Mouse (Mus musculus) erythroblast, embryonic 14.5 days (primary cell): ENCODE data around the gene Fam83c. TPM values are rescaled to one million over a fixed set of nuclear protein-coding genes. Genes with fewer than 3 reads are reported as not detected.

Experiments used
- H3K27me3 ChIP-seq: 2 replicates; pipeline ENCODE4 v1.6.1; 2012; ENCODE audit warnings: inconsistent platforms; ENCODE audit not compliant: control insufficient read depth
- H3K36me3 ChIP-seq: 2 replicates; pipeline ENCODE4 v1.6.1; 2012; ENCODE audit warnings: mild to moderate bottlenecking, inconsistent platforms; ENCODE audit not compliant: control insufficient read depth
- H3K4me1 ChIP-seq: 2 replicates; pipeline ENCODE4 v1.6.1; 2012; ENCODE audit warnings: inconsistent platforms; ENCODE audit not compliant: control insufficient read depth
- H3K4me3 ChIP-seq: replicated peaks from 2 replicates; pipeline ENCODE3; 2012; ENCODE audit warnings: moderate library complexity, mild to moderate bottlenecking, inconsistent platforms
- H3K9me3 ChIP-seq: 2 replicates; pipeline ENCODE4 v1.6.1; 2012; ENCODE audit warnings: low read length, inconsistent platforms, mixed read lengths; ENCODE audit not compliant: control insufficient read depth
- GATA1 ChIP-seq: IDR thresholded peaks from 2 replicates; pipeline ENCODE4 v1.6.1; 2012; ENCODE audit warnings: low read length, inconsistent platforms, mixed read lengths
- TAL1 ChIP-seq: IDR thresholded peaks from 3 replicates; pipeline ENCODE4 v1.6.1; 2012; ENCODE audit warnings: low read length, inconsistent platforms, mixed read lengths
- polyA plus RNA-seq: library from polyadenylated mRNA; stranded (reverse); fragments of >175 nt; gene quantifications from 2 replicates; pipeline ENCODE4 v1.2.3, GENCODE M21; 2012

Fam83c gene
- polyA plus RNA-seq, 1 experiment = not detected

DNA sequence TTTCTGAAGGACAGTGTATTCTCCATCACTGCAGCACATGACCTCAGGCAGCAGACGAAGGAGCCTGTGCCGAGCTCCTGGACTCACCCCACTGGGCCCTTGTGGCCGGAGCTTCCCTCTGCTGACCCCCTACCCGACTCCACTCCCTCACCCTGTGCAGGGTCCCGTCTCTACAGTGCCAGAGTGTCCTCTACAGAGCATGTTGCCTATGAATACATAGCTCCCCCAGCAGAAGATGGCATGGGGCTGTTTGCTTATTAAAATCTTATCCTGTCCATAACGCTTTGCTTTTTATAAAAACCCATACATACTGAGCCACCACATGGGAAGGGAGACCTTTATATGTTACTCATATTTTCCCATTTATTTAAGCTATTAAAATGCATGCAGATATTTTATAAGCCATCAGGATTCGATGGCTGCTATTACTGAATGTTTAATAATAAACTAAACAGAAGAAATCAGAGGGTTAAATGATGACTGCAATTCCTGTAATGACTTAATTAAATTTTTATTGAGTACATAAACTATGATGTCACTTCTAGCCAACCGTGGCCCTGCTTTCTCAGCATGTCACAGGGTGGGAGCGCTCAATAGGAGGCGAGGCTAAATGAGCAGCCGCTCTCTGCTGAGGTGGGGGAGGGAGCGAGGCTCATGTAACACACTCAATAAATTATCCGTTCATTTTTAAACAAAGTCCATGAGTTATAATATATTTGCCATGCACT is 28.1 kb upstream of the Fam83c start:
- peaks cover 17% of the 10 kb centered on the region for H3K36me3 ChIP-seq
- no peak overlapping the region for H3K4me3 ChIP-seq
- TF ChIP-seq TAL1 (no peak), GATA1 (no peak)
- no peaks in the 10 kb centered on the region for H3K27me3 ChIP-seq
- H3K9me3 ChIP-seq = no peaks in the 10 kb centered on the region
- no peaks in the 10 kb centered on the region for H3K4me1 ChIP-seq

DNA sequence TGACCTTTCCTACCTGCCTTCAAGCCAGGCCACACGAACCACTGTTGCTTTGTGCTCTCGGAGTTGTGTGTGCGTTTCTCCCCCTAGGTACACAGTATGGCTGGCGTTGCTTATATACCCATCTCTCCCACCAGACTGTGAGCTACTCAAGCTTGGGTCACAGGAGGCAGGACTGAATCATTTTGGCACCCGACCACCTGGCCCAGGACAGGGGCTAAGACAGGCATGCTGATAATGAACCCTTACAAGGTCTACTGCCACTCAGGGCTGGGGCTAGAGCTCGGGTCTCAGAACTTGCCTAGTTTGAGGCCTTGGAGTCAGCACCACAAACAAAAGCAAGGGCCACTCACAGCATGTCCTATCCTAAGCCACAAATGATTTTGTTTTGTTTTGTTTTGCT is 26.9 kb upstream of the Fam83c start:
- Histone ChIP-seq H3K4me3 (no peak overlapping the region), H3K36me3 (peaks cover 18% of the 10 kb centered on the region), H3K9me3 (no peaks in the 10 kb centered on the region), H3K27me3 (no peaks in the 10 kb centered on the region), H3K4me1 (no peaks in the 10 kb centered on the region)
- TF ChIP-seq GATA1 = no peak
- no peak for TF ChIP-seq TAL1

DNA sequence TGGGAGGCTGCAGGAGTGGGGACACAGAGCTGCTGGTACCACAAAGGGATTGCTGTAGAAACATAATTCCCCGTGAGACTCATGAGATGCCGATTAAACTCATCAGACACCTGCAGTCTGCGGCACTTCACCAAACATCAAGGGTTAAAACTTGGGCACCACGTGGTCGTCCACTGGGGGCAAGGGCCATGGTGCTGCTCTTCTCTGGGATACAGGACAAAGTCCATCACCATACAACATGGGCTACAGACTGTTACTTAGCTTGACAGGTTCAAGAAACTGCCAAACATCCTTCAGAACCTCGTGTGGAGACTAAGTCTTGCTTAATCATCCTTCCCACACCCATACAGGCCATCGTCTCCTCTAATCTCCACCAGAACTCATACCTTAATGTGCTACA is 25.4 kb upstream of the Fam83c start:
- TF ChIP-seq GATA1 (no peak), TAL1 (no peak)
- Histone ChIP-seq H3K36me3 (peaks cover 25% of the 10 kb centered on the region), H3K9me3 (no peaks in the 10 kb centered on the region), H3K4me1 (no peaks in the 10 kb centered on the region), H3K4me3 (no peak overlapping the region), H3K27me3 (no peaks in the 10 kb centered on the region)

DNA sequence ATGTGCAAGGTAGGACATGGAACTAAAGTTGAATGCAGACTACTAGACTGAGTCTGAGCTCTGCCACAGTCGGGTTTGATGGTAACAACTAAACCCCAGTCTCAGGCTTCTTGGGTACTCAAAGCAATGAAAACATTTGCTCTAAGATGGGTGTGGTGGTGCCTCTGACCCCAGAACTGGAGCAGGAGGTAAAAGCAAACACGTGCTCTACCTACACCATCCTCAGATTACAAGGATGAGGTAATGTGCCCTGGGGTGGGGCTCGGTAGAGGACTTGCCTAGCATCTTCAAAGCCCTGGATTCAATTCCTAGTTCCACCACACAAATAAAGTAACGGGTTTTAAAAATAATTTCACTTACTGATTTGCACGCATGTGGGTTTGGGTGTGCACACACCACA is 17.9 kb upstream of the Fam83c start:
- peaks cover 2% of the 10 kb centered on the region; the same call in 1 of the 2 replicates for H3K4me1 ChIP-seq
- H3K9me3 ChIP-seq = no peaks in the 10 kb centered on the region
- TF ChIP-seq TAL1 (no peak), GATA1 (no peak)
- peaks cover 70% of the 10 kb centered on the region for H3K36me3 ChIP-seq
- no peaks in the 10 kb centered on the region for H3K27me3 ChIP-seq
- no peak overlapping the region for H3K4me3 ChIP-seq

DNA sequence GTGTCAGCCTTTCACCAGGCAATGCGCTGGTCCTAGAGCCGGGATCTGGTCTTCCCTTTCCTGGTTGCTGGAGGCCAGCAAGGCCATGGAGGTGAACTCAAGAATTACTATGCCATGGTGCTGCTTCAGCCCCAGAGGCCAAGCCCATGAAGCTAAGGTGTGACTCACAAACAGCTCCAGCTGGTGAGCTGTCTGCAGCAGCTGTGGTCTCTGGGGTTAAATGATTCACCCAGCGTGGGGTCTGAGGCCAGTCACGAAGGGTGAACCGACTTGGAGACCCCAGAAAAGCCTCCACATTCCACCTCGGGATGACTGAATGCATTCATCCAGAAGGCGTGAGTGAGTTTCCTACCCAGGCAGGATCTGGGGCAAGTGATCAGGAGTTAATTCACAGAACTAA is 15.5 kb upstream of the Fam83c start:
- H3K9me3 ChIP-seq = no peaks in the 10 kb centered on the region
- peaks cover 2% of the 10 kb centered on the region; the same call in 1 of the 2 replicates for H3K4me1 ChIP-seq
- H3K4me3 ChIP-seq = no peak overlapping the region
- H3K27me3 ChIP-seq = no peaks in the 10 kb centered on the region
- peaks cover 76% of the 10 kb centered on the region for H3K36me3 ChIP-seq
- no peak for TF ChIP-seq GATA1
- no peak for TF ChIP-seq TAL1

DNA sequence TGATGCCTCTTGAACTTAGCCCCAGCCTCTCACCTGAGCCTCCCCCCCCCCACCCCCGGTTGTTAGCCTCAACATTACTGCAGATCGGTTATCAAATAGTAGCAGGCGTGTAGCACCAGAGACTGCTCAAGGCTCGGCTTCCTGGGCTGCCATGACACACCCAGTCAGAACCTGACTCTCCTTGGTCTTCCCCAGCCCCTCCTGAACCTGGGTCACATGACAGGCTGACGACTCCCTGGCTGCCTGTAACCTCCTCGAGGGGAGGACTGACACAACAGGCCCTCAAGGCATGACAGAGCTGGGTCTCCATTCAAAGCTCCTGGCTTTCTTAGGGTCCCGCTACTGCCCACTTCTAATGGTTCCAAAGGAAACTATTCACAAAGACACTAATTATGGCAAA is 14.8 kb upstream of the Fam83c start:
- peaks cover 2% of the 10 kb centered on the region; the same call in 1 of the 2 replicates for H3K4me1 ChIP-seq
- H3K36me3 ChIP-seq = peaks cover 76% of the 10 kb centered on the region
- no peaks in the 10 kb centered on the region for H3K27me3 ChIP-seq
- H3K9me3 ChIP-seq = no peaks in the 10 kb centered on the region
- TF ChIP-seq GATA1 (no peak), TAL1 (no peak)
- no peak overlapping the region for H3K4me3 ChIP-seq

DNA sequence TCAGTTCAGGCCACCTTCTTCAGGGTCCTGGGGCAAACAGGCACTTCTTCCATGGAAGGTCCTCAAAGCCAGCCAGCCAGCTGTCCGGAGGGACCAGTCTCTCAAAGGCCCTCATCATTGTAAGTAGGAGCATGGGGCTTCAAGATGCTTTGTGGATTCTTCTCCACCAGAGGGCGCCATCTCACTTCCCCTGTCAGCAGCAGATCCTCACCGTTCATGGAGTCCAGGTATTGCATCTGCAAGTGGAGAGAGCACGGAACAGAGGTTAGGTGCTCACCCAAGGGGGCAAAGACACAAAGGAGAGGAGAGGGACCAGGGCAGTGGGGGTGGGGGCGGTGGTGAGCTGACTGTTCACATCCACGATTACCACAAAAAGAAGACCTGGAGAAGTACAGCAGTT is 13.6 kb upstream of the Fam83c start:
- peaks cover 67% of the 10 kb centered on the region for H3K36me3 ChIP-seq

DNA sequence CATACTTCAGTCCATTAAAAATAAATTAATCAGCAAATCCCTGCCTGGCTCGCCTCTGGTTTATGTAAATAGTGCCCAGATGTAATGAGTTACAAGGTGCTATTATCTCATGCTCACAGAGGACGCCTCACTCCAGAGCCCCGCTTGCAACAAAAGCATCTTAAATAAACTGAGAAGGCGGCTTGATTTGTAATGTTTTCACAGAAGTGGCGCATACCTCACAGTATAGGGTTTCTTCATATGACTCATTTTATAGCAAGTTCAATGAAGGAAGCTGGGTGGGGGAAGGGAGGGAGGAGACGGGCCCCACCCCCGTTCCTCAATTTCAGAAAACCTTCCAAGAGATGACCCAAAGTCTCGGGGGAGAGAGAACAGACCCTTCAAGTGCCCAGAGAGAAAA is 12.3 kb upstream of the Fam83c start:
- Histone ChIP-seq H3K4me1 (peaks cover 2% of the 10 kb centered on the region; the same call in 1 of the 2 replicates), H3K4me3 (no peak overlapping the region), H3K9me3 (no peaks in the 10 kb centered on the region), H3K27me3 (no peaks in the 10 kb centered on the region), H3K36me3 (peaks cover 58% of the 10 kb centered on the region)
- TF ChIP-seq GATA1 (no peak), TAL1 (no peak)

More for the DNA sequence above, 13.6 kb upstream of the Fam83c start:
- Histone ChIP-seq H3K27me3 (no peaks in the 10 kb centered on the region), H3K4me1 (peaks cover 2% of the 10 kb centered on the region; the same call in 1 of the 2 replicates), H3K9me3 (no peaks in the 10 kb centered on the region), H3K4me3 (no peak overlapping the region)
- TF ChIP-seq TAL1 (no peak), GATA1 (no peak)

DNA sequence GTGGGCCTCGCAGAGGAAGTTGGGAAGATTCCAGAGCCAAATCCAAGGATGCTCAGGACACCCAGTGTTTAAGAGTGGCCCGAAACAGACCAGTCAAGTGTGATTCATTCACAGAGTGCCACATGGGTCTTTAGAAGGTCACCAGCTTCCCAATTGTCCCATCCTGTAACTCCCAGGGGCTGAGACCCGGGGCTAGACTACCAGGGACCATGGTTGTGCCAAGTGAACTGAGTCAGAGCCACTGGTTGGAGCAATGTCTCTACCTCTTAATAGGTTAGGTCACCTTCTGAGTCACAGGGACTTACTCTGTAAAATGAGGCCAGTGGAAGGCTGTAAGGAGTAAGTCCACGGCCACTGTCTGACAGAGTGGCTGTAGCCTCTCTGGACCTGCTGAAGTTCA is 4.3 kb upstream of the Fam83c start:
- H3K27me3 ChIP-seq = peaks cover 7% of the 10 kb centered on the region
- H3K9me3 ChIP-seq = no peaks in the 10 kb centered on the region
- no peaks in the 10 kb centered on the region for H3K36me3 ChIP-seq
- TF ChIP-seq TAL1 = no peak
- TF ChIP-seq GATA1 = no peak
- H3K4me1 ChIP-seq = peaks cover 2% of the 10 kb centered on the region; the same call in 1 of the 2 replicates
- no peak overlapping the region for H3K4me3 ChIP-seq
